ENCODE assay signal across 9 mouse cellular contexts in genomic region chr5:142701651-142702510, GRCm38 (mm10). TPM values are rescaled to one million over a fixed set of nuclear protein-coding genes. Genes with fewer than 3 reads are reported as not detected.
DNase-seq lines count a peak whose midpoint lies in the region; ATAC-seq lines count a peak whose summit lies in the region.
"Had no signal": no experiment of that assay in that cellular context is flagged by ENCODE, and none has a peak within 500 bp of the region (broad histone marks: within the 10 kb centered on the region; RNA-seq: fewer than 3 reads in every experiment).

No protein-coding gene starts in this region.

- intact Hi-C loops in heart, postnatal 25 days (cut with DNase I) = no loop called here

- no peaks in the 10 kb centered on the region for H3K36me3 ChIP-seq in heart, embryonic 14.5 days (ENCODE audit: control insufficient read depth, insufficient read depth, low read length)
- H3K36me3 ChIP-seq in liver, embryonic 11.5 days (ENCODE audit: control insufficient read depth, insufficient read depth, low read length) = no peaks in the 10 kb centered on the region
- peaks cover 17% of the 10 kb centered on the region; the same call in 1 of the 2 replicates for H3K36me3 ChIP-seq in neural tube, embryonic 12.5 days

- H3K9ac ChIP-seq in heart, embryonic 14.5 days (ENCODE audit: low read length) = peak overlapping the region; percentile 64
- H3K9ac ChIP-seq in liver, embryonic 11.5 days (ENCODE audit: low read depth, low read length) = 0 out of 2 replicates have a peak overlapping the region, but pooled peaks have one; percentile 20
- H3K9ac ChIP-seq in neural tube, embryonic 12.5 days = peak overlapping the region; percentile 69

- H3K27ac ChIP-seq in heart, embryonic 14.5 days (replicated peaks in 1 of 2; ENCODE audit: control insufficient read depth in 1 of 2, insufficient read depth in 1 of 2, low read depth in 2 of 2, low read length in 2 of 2) = no peak overlapping the region
- no peak overlapping the region for H3K27ac ChIP-seq in liver, embryonic 11.5 days (ENCODE audit: low read depth, low read length)
- no peak overlapping the region for H3K27ac ChIP-seq in neural tube, embryonic 12.5 days
- H3K27ac ChIP-seq: macrophage had no signal

- 1% methylated on average over 61 of the region's 72 CpGs for WGBS in heart, embryonic 14.5 days
- WGBS in liver, embryonic 11.5 days = 2% methylated on average over 47 of the region's 72 CpGs
- under 1% methylated on average over 67 of the region's 72 CpGs for whole genome bisulfite sequencing in neural tube, embryonic 12.5 days

- peaks cover 3 to 4% of the 10 kb centered on the region in 2 experiments; a peak in 1 of 4 replicates for H3K4me1 ChIP-seq in heart, embryonic 14.5 days (ENCODE audit: control insufficient read depth in 2 of 2, insufficient read depth in 2 of 2, low read length in 2 of 2)
- peaks cover 7% of the 10 kb centered on the region for H3K4me1 ChIP-seq in liver, embryonic 11.5 days (replicated peaks; ENCODE audit: control insufficient read depth, insufficient read depth, low read length)
- H3K4me1 ChIP-seq in neural tube, embryonic 12.5 days = peaks cover 25% of the 10 kb centered on the region

- H3K4me2 ChIP-seq in heart, embryonic 14.5 days (ENCODE audit: low read length) = peak overlapping the region; percentile 93
- H3K4me2 ChIP-seq in liver, embryonic 11.5 days = peak overlapping the region; percentile 98
- peak overlapping the region; percentile 79 for H3K4me2 ChIP-seq in neural tube, embryonic 12.5 days (replicated peaks)

- H3K27me3 ChIP-seq in heart, embryonic 14.5 days (ENCODE audit: control insufficient read depth, insufficient read depth, low read length) = peaks cover 54% of the 10 kb centered on the region
- peaks cover 54% of the 10 kb centered on the region for H3K27me3 ChIP-seq in liver, embryonic 11.5 days (replicated peaks; ENCODE audit: control insufficient read depth, insufficient read depth, low read length)
- peaks cover 18% of the 10 kb centered on the region for H3K27me3 ChIP-seq in neural tube, embryonic 12.5 days (replicated peaks)

- ATAC-seq in heart, embryonic 14.5 days (ENCODE audit: insufficient number of reproducible peaks, insufficient read depth, low FRiP score, low read depth) = peak; percentile 68
- peak; percentile 74 for ATAC-seq in liver, embryonic 11.5 days (replicated peaks; ENCODE audit: low FRiP score)
- peak; percentile 88 for ATAC-seq in neural tube, embryonic 12.5 days (ENCODE audit: low FRiP score, low read depth)

- H3K4me3 ChIP-seq in heart, embryonic 14.5 days (ENCODE audit: control insufficient read depth in 1 of 2, insufficient read depth in 1 of 2, low read depth in 1 of 2, low read length in 2 of 2) = peak overlapping the region; percentile 51 to 54
- peak overlapping the region; percentile 62 for H3K4me3 ChIP-seq in liver, embryonic 11.5 days (ENCODE audit: low read depth, low read length)
- peak overlapping the region; percentile 68 for H3K4me3 ChIP-seq in neural tube, embryonic 12.5 days

- peak; percentile 87 for DNase-seq in heart, adult 11 months
- no peak for DNase-seq in heart, postnatal 25 days (ENCODE audit: low spot score)
- peak; percentile 73 for DNase-seq in Muller cell, postnatal 12 days (ENCODE audit: inconsistent ontology term)
- peak; percentile 61 to 79 for DNase-seq in cerebellum, postnatal 4 days (ENCODE audit: low spot score in 2 of 2)
- peak; percentile 67 for DNase-seq in liver, embryonic 11.5 days (ENCODE audit: low spot score)
- DNase-seq in urinary bladder, postnatal 14 days (ENCODE audit: low spot score) = no peak

- H3K9me3 ChIP-seq in heart, embryonic 14.5 days (ENCODE audit: control insufficient read depth, low read length) = no peaks in the 10 kb centered on the region
- no peaks in the 10 kb centered on the region for H3K9me3 ChIP-seq in liver, embryonic 11.5 days (ENCODE audit: control insufficient read depth, low read length)
- no peaks in the 10 kb centered on the region for H3K9me3 ChIP-seq in neural tube, embryonic 12.5 days

RNA-seq across cellular contexts. Expression of gene Slc29a4, which starts 9.6 kb away (rescaled TPM):
- under 1 TPM; 0.34 to 0.65 TPM for total RNA-seq in heart, postnatal 25 days (2021)
- polyA plus RNA-seq in heart, embryonic 14.5 days (2014; fragmentation: Nextera tagmentation; extraction: Ambion mirVana) = 1.0 and 1.7 TPM in 2 replicates
- polyA plus RNA-seq in liver, embryonic 11.5 days (2014; fragmentation: Nextera tagmentation; extraction: Ambion mirVana) = 1.3 and 1.7 TPM in 2 replicates
- 65.0 and 66.7 TPM in 2 replicates for polyA plus RNA-seq in neural tube, embryonic 12.5 days (2016; fragmentation: Nextera tagmentation; extraction: Ambion mirVana)
- polyA plus RNA-seq: macrophage had no signal

Comparison
In these comparisons a context has a peak if more than half of its experiments do, and no peak if none do; other contexts are left out.
1. DNase-seq: peak in heart, adult 11 months (single experiment), Muller cell, postnatal 12 days (single experiment), cerebellum, postnatal 4 days (2 of 2) and liver, embryonic 11.5 days (single experiment); none in heart, postnatal 25 days (single experiment) and urinary bladder, postnatal 14 days (single experiment).
2. RNA of gene Slc29a4, which starts 9.6 kb away (polyA plus RNA-seq): 65.0 to 66.7 TPM in neural tube, embryonic 12.5 days; 1.0 to 1.7 TPM in heart, embryonic 14.5 days and 1.3 to 1.7 TPM in liver, embryonic 11.5 days; every median in the first group is over 10 times any median in the second.
3. Peak in every context shown above with its lines, with median percentiles within 50 percentile points of each other: ATAC-seq, H3K4me2 ChIP-seq, H3K4me3 ChIP-seq and H3K9ac ChIP-seq.